Mouse (Mus musculus): Measurements from ENCODE around the gene Dnah7c. TPM values are rescaled to one million over a fixed set of nuclear protein-coding genes. Genes with fewer than 3 reads are reported as not detected.
"Not testable (repeated sequence)": the region's sequence is repeated elsewhere in the genome, so short reads cannot be mapped to it uniquely, and the experiment has no call there.

The Dnah7c gene
- polyA plus RNA-seq, 1 experiment from 2014 or later: 0.11 TPM

GRCm38 (mm10) chr1:46514671-46515070 lies 89.3 kb downstream of the Dnah7c start:
- not testable (repeated sequence) for H3K27ac ChIP-seq (ENCODE audit: low read depth, low read length); H3K4me2 ChIP-seq; ATAC-seq (replicated peaks; ENCODE audit: insufficient number of reproducible peaks, low FRiP score, low TSS enrichment); H3K27me3 ChIP-seq (ENCODE audit: control insufficient read depth, insufficient read depth, low read length); H3K36me3 ChIP-seq (ENCODE audit: control insufficient read depth, insufficient read depth, low read length); H3K9me3 ChIP-seq (replicated peaks; ENCODE audit: control insufficient read depth, low read length); H3K4me1 ChIP-seq (ENCODE audit: control insufficient read depth, insufficient read depth, low read length); H3K9ac ChIP-seq (ENCODE audit: low read depth, low read length); H3K4me3 ChIP-seq (ENCODE audit: low read depth, low read length)
- WGBS (ENCODE audit: insufficient replicate concordance): 62% methylated on average over 1 of the region's 1 CpGs

GRCm38 (mm10) chr1:46521032-46521431 lies 95.6 kb downstream of the Dnah7c start:
- Histone ChIP-seq H3K9me3 (replicated peaks; ENCODE audit: control insufficient read depth, low read length) (no peaks in the 10 kb centered on the region), H3K27ac (ENCODE audit: low read depth, low read length) (no peak overlapping the region), H3K4me2 (no peak overlapping the region), H3K4me3 (ENCODE audit: low read depth, low read length) (no peak overlapping the region), H3K27me3 (ENCODE audit: control insufficient read depth, insufficient read depth, low read length) (no peaks in the 10 kb centered on the region), H3K4me1 (ENCODE audit: control insufficient read depth, insufficient read depth, low read length) (no peaks in the 10 kb centered on the region), H3K9ac (ENCODE audit: low read depth, low read length) (no peak overlapping the region), H3K36me3 (ENCODE audit: control insufficient read depth, insufficient read depth, low read length) (no peaks in the 10 kb centered on the region)
- no peak for ATAC-seq (replicated peaks; ENCODE audit: insufficient number of reproducible peaks, low FRiP score, low TSS enrichment)

- not testable (repeated sequence) for H3K4me1 ChIP-seq (ENCODE audit: control insufficient read depth, insufficient read depth, low read length); H3K36me3 ChIP-seq (ENCODE audit: control insufficient read depth, insufficient read depth, low read length); H3K4me2 ChIP-seq; H3K9me3 ChIP-seq (replicated peaks; ENCODE audit: control insufficient read depth, low read length); H3K4me3 ChIP-seq (ENCODE audit: low read depth, low read length); ATAC-seq (replicated peaks; ENCODE audit: insufficient number of reproducible peaks, low FRiP score, low TSS enrichment); H3K27ac ChIP-seq (ENCODE audit: low read depth, low read length); H3K27me3 ChIP-seq (ENCODE audit: control insufficient read depth, insufficient read depth, low read length); H3K9ac ChIP-seq (ENCODE audit: low read depth, low read length)
- 44% methylated on average over 3 of the region's 3 CpGs for WGBS (ENCODE audit: insufficient replicate concordance)
Observed at GRCm38 (mm10) chr1:46526537-46526936, 101.1 kb downstream of the Dnah7c start.

DNA sequence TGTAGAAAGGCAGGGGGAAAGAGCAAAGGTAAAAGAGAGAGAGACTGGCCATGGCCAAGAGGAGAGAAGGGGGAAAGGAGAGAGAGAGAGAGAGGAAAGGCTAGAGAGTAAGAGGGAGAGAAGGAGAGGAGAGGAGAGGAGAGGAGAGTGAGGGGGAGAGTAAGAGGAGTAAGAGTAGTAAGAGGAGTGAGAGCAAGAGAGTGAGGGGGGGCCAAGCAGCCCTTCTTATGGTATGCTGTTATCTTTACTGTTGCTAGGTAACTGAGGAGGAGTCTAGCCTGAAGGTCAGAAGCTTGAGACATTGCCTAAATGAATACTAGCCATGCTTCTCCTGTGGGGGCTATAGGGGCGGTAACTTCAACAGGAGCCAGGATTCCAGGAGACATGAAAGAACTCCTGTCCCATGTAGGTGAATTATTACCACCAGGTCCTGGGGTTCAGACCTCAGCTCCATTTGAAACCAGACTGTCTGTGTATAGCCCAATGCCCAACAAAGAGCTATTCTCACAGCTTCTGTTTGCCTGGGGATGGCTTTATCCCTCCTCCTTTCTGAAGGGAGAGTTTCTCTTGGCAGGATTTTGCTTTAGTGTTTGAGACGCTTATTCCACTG lies 119.5 kb downstream of the Dnah7c start:
- no peaks in the 10 kb centered on the region for H3K4me1 ChIP-seq (ENCODE audit: control insufficient read depth, insufficient read depth, low read length)
- H3K27ac ChIP-seq (ENCODE audit: low read depth, low read length): no peak overlapping the region
- H3K4me3 ChIP-seq (ENCODE audit: low read depth, low read length): no peak overlapping the region
- H3K36me3 ChIP-seq (ENCODE audit: control insufficient read depth, insufficient read depth, low read length): no peaks in the 10 kb centered on the region
- no peaks in the 10 kb centered on the region for H3K27me3 ChIP-seq (ENCODE audit: control insufficient read depth, insufficient read depth, low read length)
- ATAC-seq (replicated peaks; ENCODE audit: insufficient number of reproducible peaks, low FRiP score, low TSS enrichment): no peak
- H3K9me3 ChIP-seq (replicated peaks; ENCODE audit: control insufficient read depth, low read length): no peaks in the 10 kb centered on the region
- H3K4me2 ChIP-seq: no peak overlapping the region
- H3K9ac ChIP-seq (ENCODE audit: low read depth, low read length): no peak overlapping the region
- WGBS (ENCODE audit: insufficient replicate concordance): 68% methylated on average over 2 of the region's 2 CpGs

- no peak overlapping the region for H3K9ac ChIP-seq (ENCODE audit: low read depth, low read length)
- no peaks in the 10 kb centered on the region for H3K27me3 ChIP-seq (ENCODE audit: control insufficient read depth, insufficient read depth, low read length)
- H3K27ac ChIP-seq (ENCODE audit: low read depth, low read length): no peak overlapping the region
- no peak overlapping the region for H3K4me3 ChIP-seq (ENCODE audit: low read depth, low read length)
- H3K9me3 ChIP-seq (replicated peaks; ENCODE audit: control insufficient read depth, low read length): no peaks in the 10 kb centered on the region
- 33% methylated on average over 3 of the region's 3 CpGs for WGBS (ENCODE audit: insufficient replicate concordance)
- no peaks in the 10 kb centered on the region for H3K36me3 ChIP-seq (ENCODE audit: control insufficient read depth, insufficient read depth, low read length)
- no peak for ATAC-seq (replicated peaks; ENCODE audit: insufficient number of reproducible peaks, low FRiP score, low TSS enrichment)
- no peak overlapping the region for H3K4me2 ChIP-seq
- no peaks in the 10 kb centered on the region for H3K4me1 ChIP-seq (ENCODE audit: control insufficient read depth, insufficient read depth, low read length)
Observed at GRCm38 (mm10) chr1:46580385-46580784, 155.0 kb downstream of the Dnah7c start.

GRCm38 (mm10) chr1:46593826-46594225 lies 168.4 kb downstream of the Dnah7c start:
- H3K27ac ChIP-seq (ENCODE audit: low read depth, low read length); H3K9me3 ChIP-seq (replicated peaks; ENCODE audit: control insufficient read depth, low read length); H3K36me3 ChIP-seq (ENCODE audit: control insufficient read depth, insufficient read depth, low read length); H3K27me3 ChIP-seq (ENCODE audit: control insufficient read depth, insufficient read depth, low read length); H3K4me1 ChIP-seq (ENCODE audit: control insufficient read depth, insufficient read depth, low read length); H3K9ac ChIP-seq (ENCODE audit: low read depth, low read length); H3K4me2 ChIP-seq; H3K4me3 ChIP-seq (ENCODE audit: low read depth, low read length); ATAC-seq (replicated peaks; ENCODE audit: insufficient number of reproducible peaks, low FRiP score, low TSS enrichment): not testable (repeated sequence)
- 71% methylated on average over 1 of the region's 1 CpGs for WGBS (ENCODE audit: insufficient replicate concordance)

DNA sequence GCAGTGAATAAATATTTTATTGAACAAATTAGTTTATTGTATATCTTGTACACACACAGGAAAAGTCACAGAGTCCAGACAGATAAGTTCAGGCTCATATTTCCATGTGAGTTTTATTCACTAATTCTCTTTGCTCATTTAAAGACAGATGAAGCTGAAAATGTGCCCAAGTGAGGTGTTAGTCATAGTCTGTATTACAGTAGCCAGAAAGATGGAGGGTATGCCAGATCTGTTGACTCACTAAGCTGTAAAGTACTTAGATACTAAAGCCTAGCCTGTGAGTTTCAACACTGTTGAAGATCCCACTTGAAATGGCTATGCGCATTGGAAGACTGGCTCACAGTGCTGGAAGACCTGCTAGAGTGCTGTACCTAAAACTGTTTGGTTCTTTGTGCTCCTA lies 171.0 kb downstream of the Dnah7c start:
- not testable (repeated sequence) for ATAC-seq (replicated peaks; ENCODE audit: insufficient number of reproducible peaks, low FRiP score, low TSS enrichment); H3K9ac ChIP-seq (ENCODE audit: low read depth, low read length); H3K9me3 ChIP-seq (replicated peaks; ENCODE audit: control insufficient read depth, low read length); H3K4me1 ChIP-seq (ENCODE audit: control insufficient read depth, insufficient read depth, low read length); H3K27me3 ChIP-seq (ENCODE audit: control insufficient read depth, insufficient read depth, low read length); H3K27ac ChIP-seq (ENCODE audit: low read depth, low read length); H3K4me3 ChIP-seq (ENCODE audit: low read depth, low read length); H3K36me3 ChIP-seq (ENCODE audit: control insufficient read depth, insufficient read depth, low read length); H3K4me2 ChIP-seq
- 100% methylated on average over 1 of the region's 1 CpGs for WGBS (ENCODE audit: insufficient replicate concordance)

GRCm38 (mm10) chr1:46620331-46620730 lies 194.9 kb downstream of the Dnah7c start:
- no peak overlapping the region for H3K27ac ChIP-seq (ENCODE audit: low read depth, low read length)
- no peaks in the 10 kb centered on the region for H3K9me3 ChIP-seq (replicated peaks; ENCODE audit: control insufficient read depth, low read length)
- no peaks in the 10 kb centered on the region for H3K36me3 ChIP-seq (ENCODE audit: control insufficient read depth, insufficient read depth, low read length)
- H3K4me3 ChIP-seq (ENCODE audit: low read depth, low read length): no peak overlapping the region
- no peak overlapping the region for H3K9ac ChIP-seq (ENCODE audit: low read depth, low read length)
- H3K4me2 ChIP-seq: no peak overlapping the region
- ATAC-seq (replicated peaks; ENCODE audit: insufficient number of reproducible peaks, low FRiP score, low TSS enrichment): no peak
- no peaks in the 10 kb centered on the region for H3K4me1 ChIP-seq (ENCODE audit: control insufficient read depth, insufficient read depth, low read length)
- H3K27me3 ChIP-seq (ENCODE audit: control insufficient read depth, insufficient read depth, low read length): no peaks in the 10 kb centered on the region
- 80% methylated on average over 1 of the region's 1 CpGs for WGBS (ENCODE audit: insufficient replicate concordance)

GRCm38 (mm10) chr1:46625914-46626313 lies 200.5 kb downstream of the Dnah7c start:
- not testable (repeated sequence) for H3K4me3 ChIP-seq (ENCODE audit: low read depth, low read length); H3K27ac ChIP-seq (ENCODE audit: low read depth, low read length); ATAC-seq (replicated peaks; ENCODE audit: insufficient number of reproducible peaks, low FRiP score, low TSS enrichment); H3K9me3 ChIP-seq (replicated peaks; ENCODE audit: control insufficient read depth, low read length); H3K36me3 ChIP-seq (ENCODE audit: control insufficient read depth, insufficient read depth, low read length); H3K4me2 ChIP-seq; H3K4me1 ChIP-seq (ENCODE audit: control insufficient read depth, insufficient read depth, low read length); H3K9ac ChIP-seq (ENCODE audit: low read depth, low read length); H3K27me3 ChIP-seq (ENCODE audit: control insufficient read depth, insufficient read depth, low read length)
- 90% methylated on average over 6 of the region's 6 CpGs for WGBS (ENCODE audit: insufficient replicate concordance)
